Mouse (Mus musculus): ENCODE results near the gene Tnik.

DNA sequence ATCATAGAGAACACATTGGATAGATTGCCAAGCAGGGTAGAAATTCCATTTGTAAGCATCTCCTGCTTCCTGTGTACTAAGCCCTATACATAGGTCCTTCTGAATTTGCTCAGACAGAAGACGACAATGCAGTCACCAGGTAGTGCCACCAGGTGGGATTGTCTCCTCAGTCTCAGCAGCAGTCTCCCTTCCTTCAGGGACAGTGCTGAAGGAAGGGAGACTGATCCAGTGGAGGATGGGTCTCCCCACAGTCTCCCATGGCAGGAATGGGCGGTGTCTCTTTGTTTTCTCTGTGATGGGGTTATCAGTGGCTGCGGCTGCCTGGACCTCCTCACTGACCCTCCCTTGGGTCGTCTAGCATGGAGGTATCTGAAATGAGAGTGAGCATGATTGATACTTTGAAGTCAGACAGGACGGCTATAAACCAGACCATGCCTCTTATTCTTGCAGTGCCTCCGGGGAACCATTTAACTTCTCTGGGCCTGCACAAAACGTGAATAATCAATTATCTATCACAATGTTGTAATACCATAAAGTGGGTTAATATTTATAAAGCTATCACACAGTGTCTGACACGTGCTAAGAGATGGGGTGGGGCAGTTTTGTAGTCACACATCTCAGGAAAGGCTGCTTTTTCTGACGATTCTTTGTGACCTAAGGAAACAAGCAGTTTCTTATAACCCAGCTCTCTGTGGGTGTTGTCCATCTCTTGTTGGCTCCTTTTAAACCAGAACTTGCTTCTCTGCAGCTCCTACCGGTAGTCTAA, 285.1 kb downstream of the Tnik start:
- no peak for TF ChIP-seq GATA1 (IDR thresholded peaks at IDR 0.05; ENCODE audit: borderline replicate concordance, low read length)
- no peak for TF ChIP-seq FLI1 (IDR thresholded peaks at IDR 0.05; ENCODE audit: low read length)
